Mouse (Mus musculus) left cerebral cortex, postnatal 25 days (tissue): ENCODE results near the gene Mdk. TPM values are rescaled to one million over a fixed set of nuclear protein-coding genes. Genes with fewer than 3 reads are reported as not detected.

Experiments used
- DNase-seq, 2 experiments: peaks; one replicate each; pipeline ENCODE4 v3.0.0; 2022; ENCODE audit warnings: low spot score in 2 of 2, mixed read lengths in 1 of 2
- intact Hi-C: fragments of 180-260 bp; cut with DNase I; formaldehyde crosslinking; loops from one replicate; pipeline ENCODE4 v1.15.1; 2025
- total RNA-seq, 2 experiments: library from RNA; stranded (reverse); gene quantifications; 2 replicates each; pipeline ENCODE4 v1.2.3; 2021

Gene Mdk
- total RNA-seq, 2 experiments from 2014 or later: 18.3 to 19.6 TPM

DNA sequence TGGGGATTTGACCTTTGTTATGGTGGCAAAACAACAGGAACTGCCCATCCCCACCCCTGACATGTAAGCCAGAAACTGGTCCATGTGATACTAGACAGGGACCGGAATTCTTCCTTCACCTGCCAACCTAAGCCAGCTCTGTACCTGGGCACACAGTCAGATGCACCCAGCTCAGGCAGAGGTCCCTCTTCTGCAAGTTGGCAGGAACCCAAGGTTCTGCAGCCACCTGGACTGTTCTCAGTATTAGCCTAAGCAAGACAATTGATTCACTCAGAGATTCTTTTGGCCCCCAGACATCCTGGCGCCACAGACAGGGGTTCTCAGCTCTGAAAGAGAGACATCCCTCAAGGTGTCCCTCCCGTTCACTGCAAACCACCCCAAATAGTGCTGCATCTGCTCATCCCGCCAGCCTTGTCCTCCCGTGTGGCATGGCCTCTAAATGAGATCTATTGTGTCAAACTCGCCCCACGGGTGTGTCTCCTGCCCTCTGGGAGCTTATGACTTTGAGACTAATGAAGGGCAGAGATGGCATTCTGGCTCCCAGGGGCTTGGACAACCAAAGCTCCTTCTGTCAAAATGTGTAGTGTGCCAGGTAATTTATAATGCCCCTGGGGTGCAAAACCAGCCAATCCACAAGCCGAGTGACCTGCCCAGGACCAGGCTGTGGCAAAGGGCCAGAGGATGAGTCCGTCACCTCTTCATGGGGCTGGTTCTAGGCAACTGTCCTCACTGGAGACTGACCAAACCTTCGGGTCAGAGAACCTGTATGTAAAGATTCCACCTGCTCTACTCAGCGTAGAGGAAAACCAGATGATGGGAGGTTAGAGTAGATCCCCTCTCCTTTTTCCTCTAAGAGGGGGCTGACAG lies 27.7 kb upstream of the Mdk start:
- intact Hi-C loops: loop anchor here (1.0 to 5.0 kb wide), 2 partner anchors 15 to 32 kb away; partner anchors contain the start of gene Chrm4
- no peak for DNase-seq

DNA sequence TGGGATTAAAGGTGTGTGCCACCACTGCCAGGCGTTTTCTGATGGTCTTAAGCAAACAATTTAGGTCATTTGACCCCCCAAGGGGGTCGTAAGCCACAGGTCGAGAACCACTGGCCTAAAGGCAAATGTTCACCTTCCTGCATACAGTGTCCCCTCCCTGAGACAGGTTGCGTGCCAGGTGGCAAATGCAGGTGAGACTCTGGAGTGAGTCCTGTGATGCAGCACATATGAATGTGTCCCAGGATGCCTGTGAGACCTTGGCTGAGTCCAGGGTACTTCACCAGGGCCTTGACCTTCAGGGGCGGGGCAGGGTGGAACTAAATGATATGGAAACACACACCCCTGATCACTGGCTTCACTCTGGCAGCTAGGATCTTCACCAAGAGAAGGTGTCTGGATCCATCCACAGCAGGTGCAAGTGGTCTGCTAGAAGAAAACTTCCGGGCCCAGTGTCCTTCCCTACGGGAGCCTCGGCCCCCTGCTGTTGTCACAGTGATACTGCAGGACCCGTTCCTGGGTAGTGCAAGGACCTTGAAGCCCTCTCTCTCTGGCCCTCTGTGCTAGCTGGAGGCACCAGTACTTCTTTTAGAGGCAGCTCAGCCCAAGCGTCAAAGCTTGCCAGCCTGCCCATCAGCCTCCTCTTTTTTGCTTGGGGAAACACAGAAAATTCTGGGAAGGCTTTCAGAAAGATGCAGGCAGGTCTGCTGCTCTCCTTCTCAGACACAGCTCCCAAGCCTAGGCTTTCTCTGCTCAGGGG lies 26.8 kb upstream of the Mdk start:
- DNase-seq: peak in 1 of 2 experiments; percentile 68
- intact Hi-C loops: loop anchor here (1.0 kb wide), 1 partner anchor 15 kb away; no protein-coding TSS in a partner anchor

DNA sequence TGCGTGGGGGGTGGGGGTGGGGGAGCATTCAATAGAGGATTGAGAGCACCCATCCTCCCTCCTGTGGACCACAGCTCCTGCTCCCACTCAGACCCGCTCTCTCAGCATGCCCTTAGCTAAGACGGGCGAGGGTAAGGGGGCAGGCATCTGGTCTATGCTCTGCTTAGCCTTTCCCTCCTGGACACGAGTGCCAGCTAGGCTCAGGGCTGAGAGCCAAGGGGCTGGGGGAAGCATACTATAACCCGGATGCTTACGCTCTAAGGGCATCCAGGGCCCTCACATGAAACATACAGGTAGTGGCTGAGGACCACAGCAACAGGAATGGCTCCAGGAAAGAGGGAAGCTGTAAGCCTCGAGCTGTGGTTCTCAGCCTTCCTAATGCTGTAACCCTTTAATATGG lies 26.0 kb upstream of the Mdk start:
- DNase-seq: no peak
- intact Hi-C loops: no loop called here

DNA sequence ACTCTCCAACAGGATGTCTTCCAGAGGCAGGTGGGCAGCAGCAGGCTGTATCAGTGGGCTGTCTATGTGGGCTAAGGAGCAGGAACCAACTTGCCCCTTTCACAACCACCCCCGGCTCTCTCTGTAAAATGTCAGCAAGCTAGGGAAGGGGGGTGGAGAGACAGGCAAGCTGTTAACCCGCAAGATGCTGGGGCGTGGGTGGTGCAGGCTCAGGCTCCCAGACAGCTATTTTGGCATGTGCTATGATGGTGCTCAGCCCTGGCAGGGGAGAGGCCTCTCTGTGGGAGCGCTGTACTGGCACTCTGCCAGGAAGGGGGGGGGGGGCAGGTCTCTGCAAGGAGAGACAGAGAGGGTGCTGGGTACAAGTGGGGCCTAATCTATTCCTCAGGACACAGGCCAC lies 25.0 kb upstream of the Mdk start:
- intact Hi-C loops: no loop called here
- peak; percentile 84 to 97 for DNase-seq

DNA sequence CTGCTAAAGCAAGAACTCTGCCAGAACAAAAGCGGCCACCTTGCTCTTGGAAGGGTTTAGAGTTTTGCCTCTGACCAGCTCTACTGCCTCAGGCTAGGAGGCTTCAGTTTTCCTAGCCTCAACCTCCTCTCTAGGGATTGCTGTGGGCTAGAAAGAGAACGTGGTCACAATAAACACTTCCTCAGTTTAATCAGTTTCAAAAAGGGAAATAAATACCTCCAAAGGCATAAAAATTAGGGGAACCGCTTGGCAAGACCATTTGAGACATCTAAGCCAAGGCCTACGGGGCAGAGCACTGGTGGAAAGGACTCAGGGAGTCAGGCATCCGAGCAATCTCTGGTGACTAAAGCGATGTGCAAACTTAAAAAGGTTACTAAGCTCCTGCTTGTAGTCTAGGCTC lies 23.8 kb upstream of the Mdk start:
- no peak for DNase-seq
- intact Hi-C loops: no loop called here

DNA sequence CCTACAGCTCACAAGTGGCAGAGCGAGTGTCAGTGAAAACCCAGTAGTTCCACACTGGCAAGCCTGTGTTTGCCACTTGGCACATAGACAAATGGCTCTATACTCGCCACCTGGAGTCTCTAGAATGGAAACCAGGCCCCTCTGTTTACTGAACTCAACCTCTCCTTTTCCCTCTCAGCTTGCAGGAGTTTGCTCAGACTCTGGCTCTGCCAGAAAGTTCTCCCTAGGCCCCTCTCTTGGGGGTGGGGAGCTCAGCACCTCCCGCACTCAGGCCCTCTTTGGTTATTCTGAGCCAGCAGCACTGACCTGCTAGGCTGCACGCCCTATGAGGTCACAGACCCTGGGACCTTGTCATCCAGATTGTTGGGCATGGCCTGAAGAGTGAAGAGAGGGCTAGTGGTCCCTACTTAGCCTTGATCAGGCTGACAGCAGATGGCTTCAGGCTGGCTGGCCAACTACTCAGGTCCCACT lies 23.1 kb upstream of the Mdk start:
- intact Hi-C loops: no loop called here
- peak in 1 of 2 experiments; percentile 6 for DNase-seq

DNA sequence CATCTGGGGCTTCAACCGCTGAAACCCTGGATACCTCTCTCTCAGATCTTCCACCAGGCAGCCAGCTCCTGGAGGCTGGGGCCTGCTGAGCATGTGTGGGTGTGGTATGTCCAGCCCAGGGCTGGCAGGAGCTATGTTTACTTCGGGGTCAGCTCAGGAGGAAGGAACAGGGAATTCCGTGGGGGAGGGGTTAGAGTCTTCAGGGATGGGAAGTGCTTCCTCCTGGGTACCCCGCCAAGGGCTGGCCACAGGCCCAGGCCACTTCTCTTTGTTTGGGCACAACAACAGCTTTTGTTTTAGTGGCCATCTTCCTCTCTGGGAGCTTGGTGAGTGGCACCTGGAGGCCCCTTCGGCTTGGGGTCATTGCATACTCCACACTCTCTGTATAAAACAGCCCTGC lies 21.7 kb upstream of the Mdk start:
- intact Hi-C loops: no loop called here
- peak in 1 of 2 experiments; percentile 19 for DNase-seq

DNA sequence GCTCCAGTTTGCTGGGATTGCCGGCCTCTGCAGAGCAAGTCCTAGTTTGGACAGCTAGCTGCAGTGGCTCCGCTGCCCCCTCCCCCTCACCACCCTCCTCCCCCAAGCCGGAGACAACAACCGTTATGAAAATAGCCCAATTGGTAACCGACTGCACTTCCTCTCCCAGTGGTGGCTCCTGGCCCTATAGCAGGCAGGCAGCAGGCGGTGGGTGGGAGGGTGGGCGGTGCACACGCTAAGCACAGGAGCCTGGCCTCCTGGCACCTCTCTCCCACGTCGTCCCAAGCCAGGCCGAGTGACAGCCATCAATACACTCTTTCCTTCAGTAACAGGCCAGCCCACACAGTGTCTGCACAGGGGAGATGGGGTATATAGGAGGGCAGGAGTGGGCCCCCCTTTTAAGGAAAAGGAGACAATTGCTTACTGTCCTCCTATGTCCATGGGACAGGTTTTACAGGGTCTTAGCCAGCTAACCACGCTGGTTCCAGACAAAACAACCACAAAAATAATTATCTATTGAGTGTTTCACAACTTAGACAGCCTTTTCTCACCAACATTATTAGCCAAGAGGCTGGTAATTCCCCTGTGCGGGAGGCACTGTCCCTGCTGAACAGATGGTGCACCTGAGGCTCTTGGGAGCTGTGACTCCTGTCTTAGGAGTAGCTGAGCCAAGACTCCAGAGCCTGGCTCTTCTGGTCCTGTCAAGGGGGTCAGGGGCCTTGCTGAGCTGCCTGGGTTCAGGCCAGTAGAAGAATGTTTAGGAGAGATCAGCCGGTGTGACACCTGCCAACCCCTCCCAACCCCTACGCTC lies 18.4 kb upstream of the Mdk start:
- peak in 1 of 2 experiments; percentile 65 for DNase-seq
- intact Hi-C loops: no loop called here

DNA sequence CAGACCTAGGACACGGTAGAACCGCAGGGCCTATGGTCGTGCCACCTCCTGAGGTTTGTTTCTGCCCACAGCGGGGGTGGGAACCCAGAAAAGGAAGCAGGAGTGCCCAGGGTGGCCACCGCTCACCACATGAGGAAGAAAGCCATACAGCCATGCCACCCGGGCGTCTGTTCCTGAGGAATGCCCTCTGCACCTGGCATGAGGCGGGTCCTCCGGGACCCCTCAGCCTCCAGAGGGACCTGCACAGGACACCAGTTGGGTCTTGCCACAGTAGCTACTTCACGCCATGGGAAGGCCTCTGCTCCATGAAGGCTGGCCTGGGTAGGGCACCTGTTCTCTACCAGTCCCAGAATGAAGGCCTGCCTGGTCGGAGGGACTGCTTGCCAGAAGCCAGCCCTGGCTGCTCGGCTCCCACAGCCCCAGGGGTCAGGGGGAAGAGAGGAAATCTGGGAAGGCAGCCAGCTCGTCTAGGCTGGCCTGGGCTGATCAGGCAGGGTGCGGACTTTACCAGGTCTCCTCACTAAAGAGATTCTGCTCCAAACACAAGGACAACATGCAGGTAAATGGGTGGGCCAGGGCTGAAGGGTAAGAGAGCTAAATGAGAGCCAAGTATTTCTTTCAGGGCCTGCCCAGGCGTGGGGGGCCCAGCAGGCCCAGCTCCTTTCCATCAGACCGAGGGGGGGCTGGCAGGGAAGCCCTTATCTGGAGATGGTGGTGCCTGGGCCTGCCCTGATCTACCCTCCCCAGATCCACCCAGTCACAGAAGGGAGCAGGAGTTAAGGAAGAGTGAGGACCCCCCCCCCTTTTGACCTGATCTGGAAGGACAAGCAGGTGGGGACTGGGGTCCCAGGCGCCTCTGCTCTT lies 17.5 kb upstream of the Mdk start:
- intact Hi-C loops: no loop called here
- no peak for DNase-seq

DNA sequence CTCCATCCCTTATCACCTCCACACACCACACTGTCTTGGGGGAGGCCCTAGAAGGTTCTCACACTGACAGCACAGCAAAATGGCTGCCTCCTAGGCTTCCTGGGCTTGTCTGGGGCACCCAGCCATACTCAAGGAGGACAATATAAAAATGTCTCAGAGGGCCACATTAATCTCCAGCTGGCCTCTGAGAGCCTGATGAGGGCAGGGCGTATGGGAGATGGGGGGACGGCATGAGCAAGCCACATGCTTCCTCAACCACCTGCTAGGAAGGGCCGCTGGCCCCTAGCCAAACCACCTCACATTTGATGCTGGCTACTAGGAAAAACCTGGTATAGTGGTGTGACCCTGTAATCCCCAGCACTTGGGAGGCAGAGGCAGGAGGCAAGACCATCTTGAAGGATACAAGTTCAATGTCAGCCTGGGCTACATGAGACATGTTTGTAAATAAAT lies 16.7 kb upstream of the Mdk start:
- intact Hi-C loops: no loop called here
- peak in 1 of 2 experiments; percentile 3 for DNase-seq

DNA sequence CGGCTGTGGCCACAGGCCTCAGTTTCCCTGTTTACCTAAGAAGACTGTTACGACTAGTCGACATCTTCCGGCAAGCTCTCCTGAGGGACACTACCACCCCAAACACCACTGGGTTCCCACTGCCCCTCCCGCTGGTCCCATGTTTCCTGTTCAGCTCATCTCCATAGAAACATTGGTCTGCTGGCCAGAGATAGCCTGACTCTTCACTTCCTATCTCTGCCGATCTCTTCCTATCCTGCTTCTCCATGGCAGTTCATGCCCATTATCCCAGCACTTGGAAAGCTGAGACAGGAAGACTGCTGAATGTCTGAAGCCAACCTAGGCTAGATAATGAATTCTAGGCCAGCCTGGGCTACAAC lies 16.0 kb upstream of the Mdk start:
- intact Hi-C loops: no loop called here

DNA sequence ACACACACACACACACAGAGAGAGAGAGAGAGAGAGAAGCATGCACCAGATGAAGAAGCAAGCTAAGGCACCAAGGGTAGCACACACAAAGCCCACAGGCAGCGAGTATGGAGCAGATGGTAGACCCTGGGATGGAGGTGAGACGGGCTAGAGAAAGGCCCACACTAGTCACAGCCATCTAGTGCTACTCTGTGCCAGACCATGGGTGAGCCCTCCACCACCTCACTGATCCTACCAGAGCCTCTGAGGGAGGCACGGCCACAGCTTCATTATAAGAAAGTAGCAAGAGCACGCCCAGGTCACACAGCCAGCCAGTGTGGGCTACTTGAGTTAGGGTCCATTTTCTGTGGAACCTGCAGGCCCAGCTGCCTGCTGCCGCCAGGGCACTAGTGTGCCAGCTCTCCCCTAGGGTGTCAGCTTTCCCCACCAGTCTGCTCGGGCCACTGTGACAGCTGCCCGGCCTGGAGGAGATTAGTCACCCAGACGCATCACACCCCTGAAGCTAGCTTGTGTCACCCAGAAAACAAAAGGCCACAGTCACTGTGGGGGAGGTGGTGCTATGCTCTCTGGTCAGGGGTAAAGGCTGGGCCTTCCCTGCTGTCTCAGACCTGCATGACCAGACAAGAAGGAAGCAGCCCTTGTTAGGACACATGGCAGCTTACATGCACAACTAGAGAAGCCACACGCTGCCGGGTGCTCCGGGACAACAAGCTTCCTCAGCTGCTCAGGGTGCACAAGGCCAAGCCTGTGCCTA lies 15.5 kb upstream of the Mdk start:
- peak in 1 of 2 experiments; percentile 50 for DNase-seq

More for the DNA sequence above, 16.0 kb upstream of the Mdk start:
- DNase-seq: peak in 1 of 2 experiments; percentile 16

DNA sequence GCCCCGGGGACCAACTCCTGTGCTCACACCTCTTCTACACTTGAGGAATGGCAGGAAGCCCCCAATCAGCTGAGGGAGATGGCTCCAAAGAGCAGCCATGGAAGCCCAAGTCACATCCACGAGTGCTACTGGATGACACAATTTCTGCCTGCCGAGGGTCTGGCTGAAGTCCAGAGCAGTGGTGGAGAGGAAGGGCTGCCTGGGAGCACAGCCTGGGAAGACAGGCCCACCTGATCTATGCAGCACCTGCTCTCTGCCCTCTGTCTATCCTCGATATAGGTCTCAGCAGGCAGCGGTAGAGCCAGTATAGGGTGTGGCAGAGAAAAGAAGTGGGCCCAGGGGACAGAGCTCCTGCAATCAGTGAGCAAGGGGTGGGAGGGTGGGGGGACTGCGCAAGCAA lies 14.7 kb upstream of the Mdk start:
- peak in 1 of 2 experiments; percentile 34 for DNase-seq

More for the DNA sequence above, 15.5 kb upstream of the Mdk start:
- intact Hi-C loops: no loop called here

DNA sequence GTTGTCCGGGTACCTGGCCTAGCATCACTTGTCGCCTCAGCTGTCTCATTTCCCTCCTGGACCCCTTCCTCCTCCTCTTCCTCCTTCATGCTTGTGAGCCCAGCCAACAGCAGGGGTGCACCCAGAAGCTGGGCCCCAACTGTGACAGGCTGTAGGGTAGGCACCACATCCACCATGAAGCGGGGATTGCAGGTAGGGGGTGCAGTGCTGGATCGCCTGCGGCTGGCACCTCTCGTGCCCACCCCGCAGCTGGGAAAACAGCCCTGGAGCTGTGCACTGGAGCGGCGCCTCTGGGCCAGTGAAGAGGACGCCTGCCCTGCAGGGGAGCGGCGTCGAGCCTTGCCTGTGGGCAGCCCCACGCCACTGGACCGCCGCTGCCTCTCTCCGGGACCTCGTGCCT lies 13.4 kb upstream of the Mdk start, which contains the start of gene Gm9821:
Gene Gm9821 (plus strand): TSS at position 221 of the 400 bp plus-strand sequence.
- intact Hi-C loops: no loop called here

More for the DNA sequence above, 14.7 kb upstream of the Mdk start:
- intact Hi-C loops: no loop called here

DNA sequence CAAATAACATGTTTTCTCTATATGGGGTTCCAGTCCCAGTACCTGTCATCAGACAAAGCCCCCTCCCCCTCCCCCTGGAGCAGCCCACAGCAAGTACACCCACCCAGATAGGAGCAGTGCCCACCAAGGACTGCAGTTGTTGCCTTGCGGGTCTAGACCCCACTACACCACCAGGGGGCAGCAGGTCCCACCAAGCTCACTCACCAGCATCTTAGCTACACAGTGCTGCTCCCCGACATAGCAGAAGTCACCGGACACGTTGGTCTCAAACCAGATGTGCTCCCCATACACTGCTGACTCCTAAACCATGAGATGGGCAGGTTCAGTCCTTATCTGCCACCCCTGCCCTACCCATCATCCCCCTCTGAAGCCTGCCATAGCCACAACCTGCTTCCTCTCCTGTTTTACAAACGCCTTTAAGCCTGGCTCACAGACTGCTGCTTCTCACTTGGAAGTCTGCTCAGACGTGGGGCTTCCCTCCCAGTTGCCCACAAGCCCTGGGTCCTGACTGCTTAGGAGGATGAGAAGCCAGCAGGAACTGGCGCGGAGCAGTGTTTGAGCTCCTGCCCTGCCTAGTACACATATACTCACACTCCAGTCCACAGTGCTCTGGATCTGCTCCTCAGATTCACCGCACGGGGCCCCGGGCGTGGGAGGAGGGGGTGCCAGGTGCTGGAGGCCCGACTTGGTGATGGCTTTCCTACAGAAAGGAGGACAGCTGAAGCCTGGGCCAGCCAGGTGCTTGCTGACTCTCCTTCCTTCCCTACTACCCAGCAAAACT lies 12.3 kb upstream of the Mdk start:
- intact Hi-C loops: loop anchor here (1.0 to 5.0 kb wide), 3 partner anchors 15 to 113 kb away; no protein-coding TSS in a partner anchor
- DNase-seq: peak in 1 of 2 experiments; percentile 86

More for the DNA sequence above, 13.4 kb upstream of the Mdk start, which contains the start of gene Gm9821:
- DNase-seq: no peak

DNA sequence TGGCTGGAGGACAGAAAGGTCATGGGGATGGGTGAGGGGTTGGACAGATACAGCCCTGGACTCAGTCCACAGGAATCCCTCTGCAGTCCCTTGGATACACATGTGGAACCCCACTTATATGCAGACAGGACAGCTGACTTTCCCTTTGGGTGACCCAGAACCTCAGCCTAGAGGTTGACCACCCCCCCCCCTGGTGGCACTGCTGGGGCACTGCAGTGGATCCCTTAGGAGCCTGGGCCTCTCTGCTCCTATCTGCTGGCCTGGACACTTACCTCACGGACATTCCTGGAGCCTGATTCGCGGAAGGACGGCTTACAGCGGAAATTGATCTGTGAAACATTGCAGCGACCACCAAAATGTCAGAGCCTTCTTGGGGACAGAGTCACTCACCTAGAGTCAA lies 10.3 kb upstream of the Mdk start:
- intact Hi-C loops: loop anchor here (5.0 kb wide), 1 partner anchor 115 kb away; no protein-coding TSS in a partner anchor
- no peak for DNase-seq
